Comparison of ENCODE assay signal across 8 mouse cellular contexts in genomic region chr8:35961615-35962220, GRCm38 (mm10).
DNase-seq lines count a peak whose midpoint lies in the region; ATAC-seq lines count a peak whose summit lies in the region.
"Had no signal": no experiment of that assay in that cellular context is flagged by ENCODE, and none has a peak within 500 bp of the region (broad histone marks: within the 10 kb centered on the region; RNA-seq: fewer than 3 reads in every experiment).

No protein-coding gene starts in this region.

- no peaks in the 10 kb centered on the region for H3K9me3 ChIP-seq in kidney, embryonic 14.5 days (ENCODE audit: control insufficient read depth, low read length)
- H3K9me3 ChIP-seq in limb, embryonic 10.5 days (replicated peaks): no peaks in the 10 kb centered on the region
- H3K9me3 ChIP-seq: stomach, embryonic 15.5 days had no signal

- H3K36me3 ChIP-seq in kidney, embryonic 14.5 days (ENCODE audit: control insufficient read depth, insufficient read depth, low read length): no peaks in the 10 kb centered on the region
- H3K36me3 ChIP-seq in limb, embryonic 10.5 days: no peaks in the 10 kb centered on the region
- H3K36me3 ChIP-seq: stomach, embryonic 15.5 days had no signal

- ATAC-seq in kidney, embryonic 14.5 days (ENCODE audit: low FRiP score, low TSS enrichment): 0 out of 2 replicates have a peak, but pooled peaks have one; percentile 32

- peak overlapping the region; percentile 2; the same call in 1 of the 2 replicates for H3K4me2 ChIP-seq in kidney, embryonic 14.5 days (replicated peaks; ENCODE audit: low read depth, low read length)
- H3K4me2 ChIP-seq: stomach, embryonic 15.5 days had no signal

- WGBS in kidney, embryonic 14.5 days: 42% methylated on average over 20 of the region's 20 CpGs
- WGBS in limb, embryonic 10.5 days: 73% methylated on average over 20 of the region's 20 CpGs

- no peak overlapping the region for H3K4me3 ChIP-seq in kidney, embryonic 14.5 days (ENCODE audit: low read length)
- H3K4me3 ChIP-seq in limb, embryonic 10.5 days: no peak overlapping the region
- H3K4me3 ChIP-seq: stomach, embryonic 15.5 days had no signal

- H3K27ac ChIP-seq in kidney, embryonic 14.5 days (ENCODE audit: low read depth, low read length): no peak overlapping the region
- peak overlapping the region; percentile 61 for H3K27ac ChIP-seq in limb, embryonic 10.5 days
- H3K27ac ChIP-seq: stomach, embryonic 15.5 days had no signal

- H3K9ac ChIP-seq in kidney, embryonic 14.5 days (ENCODE audit: low read depth, low read length): no peak overlapping the region
- H3K9ac ChIP-seq: stomach, embryonic 15.5 days had no signal

- no peak for DNase-seq in kidney, adult 11 months
- peak; percentile 44 for DNase-seq in MN1 (ENCODE audit: low spot score)
- DNase-seq in cerebellum, adult 8-10 months: peak; percentile 43
- no peak for DNase-seq in limb, embryonic 10.5 days (ENCODE audit: low spot score)
- DNase-seq in B cell, adult 2 months: no peak
- no peak for DNase-seq in adrenal gland, adult 2 months

- H3K27me3 ChIP-seq in kidney, embryonic 14.5 days (ENCODE audit: control insufficient read depth, insufficient read depth, low read length): no peaks in the 10 kb centered on the region
- no peaks in the 10 kb centered on the region for H3K27me3 ChIP-seq in limb, embryonic 10.5 days (ENCODE audit: low read depth, poor library complexity, severe bottlenecking)
- H3K27me3 ChIP-seq: stomach, embryonic 15.5 days had no signal

- H3K4me1 ChIP-seq in kidney, embryonic 14.5 days (ENCODE audit: control insufficient read depth, insufficient read depth, low read length): peaks cover 13% of the 10 kb centered on the region; the same call in 1 of the 2 replicates
- peaks cover 35% of the 10 kb centered on the region for H3K4me1 ChIP-seq in limb, embryonic 10.5 days
- H3K4me1 ChIP-seq: stomach, embryonic 15.5 days had no signal

Comparison
In these comparisons a context has a peak if more than half of its experiments do, and no peak if none do; other contexts are left out.
1. DNase-seq: peak in MN1 (single experiment) and cerebellum, adult 8-10 months (single experiment); none in kidney, adult 11 months (single experiment), limb, embryonic 10.5 days (single experiment), B cell, adult 2 months (0 of 2) and adrenal gland, adult 2 months (single experiment).